Mouse (Mus musculus): ENCODE data around the gene Gm21992.

DNA sequence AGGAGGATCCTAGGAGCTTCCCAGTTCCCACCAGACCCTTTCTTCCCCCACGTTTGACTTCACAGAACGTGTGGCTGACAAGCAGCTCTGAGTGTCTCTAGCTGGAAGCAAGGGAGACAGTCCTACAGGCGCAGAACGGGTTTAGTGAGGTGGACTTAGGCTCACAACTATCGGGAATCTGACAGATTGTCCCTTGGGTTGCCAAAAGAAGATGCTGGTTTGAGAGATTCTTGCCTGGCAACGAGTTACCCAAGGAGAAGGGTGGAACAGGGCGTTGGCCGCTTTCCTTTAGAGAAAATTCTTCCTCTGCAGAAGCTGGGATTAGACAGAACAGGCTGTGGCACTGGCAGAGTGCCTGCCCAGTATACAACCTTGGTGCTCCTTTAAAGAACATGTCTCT, 112.6 kb downstream of the Gm21992 start:
- no peak for TF ChIP-seq EP300 (IDR thresholded peaks at IDR 0.05; ENCODE audit: low read depth in 1 of 2, low read length in 2 of 2)
- TF ChIP-seq CTCF (IDR thresholded peaks at IDR 0.05 in 2 of 3, conservative IDR thresholded peaks at IDR 0.05 in 1 of 3; ENCODE audit: control insufficient read depth in 1 of 3, insufficient read depth in 1 of 3, low read depth in 2 of 3, low read length in 3 of 3, poor library complexity in 1 of 3, severe bottlenecking in 1 of 3) = no peak
- no peak for TF ChIP-seq MAFK (IDR thresholded peaks at IDR 0.05; ENCODE audit: borderline replicate concordance, low read depth, low read length)
